Mouse (Mus musculus) G1E (cell line): ENCODE measurements around the gene Ppfia3.

Experiments used
- CTCF ChIP-seq: IDR thresholded peaks from 2 replicates; pipeline ENCODE4 v1.5.1; 2012; ENCODE audit warnings: low read depth, low read length, inconsistent platforms, mixed read lengths
- GATA1 ChIP-seq: IDR thresholded peaks from 2 replicates; pipeline ENCODE4 v1.6.1; 2012; ENCODE audit warnings: borderline replicate concordance, low read length, inconsistent platforms, mixed read lengths
- TAL1 ChIP-seq: conservative IDR thresholded peaks from 2 replicates; pipeline ENCODE4 v1.6.1; 2012; ENCODE audit warnings: low read depth, low read length, inconsistent platforms, mixed read lengths

DNA sequence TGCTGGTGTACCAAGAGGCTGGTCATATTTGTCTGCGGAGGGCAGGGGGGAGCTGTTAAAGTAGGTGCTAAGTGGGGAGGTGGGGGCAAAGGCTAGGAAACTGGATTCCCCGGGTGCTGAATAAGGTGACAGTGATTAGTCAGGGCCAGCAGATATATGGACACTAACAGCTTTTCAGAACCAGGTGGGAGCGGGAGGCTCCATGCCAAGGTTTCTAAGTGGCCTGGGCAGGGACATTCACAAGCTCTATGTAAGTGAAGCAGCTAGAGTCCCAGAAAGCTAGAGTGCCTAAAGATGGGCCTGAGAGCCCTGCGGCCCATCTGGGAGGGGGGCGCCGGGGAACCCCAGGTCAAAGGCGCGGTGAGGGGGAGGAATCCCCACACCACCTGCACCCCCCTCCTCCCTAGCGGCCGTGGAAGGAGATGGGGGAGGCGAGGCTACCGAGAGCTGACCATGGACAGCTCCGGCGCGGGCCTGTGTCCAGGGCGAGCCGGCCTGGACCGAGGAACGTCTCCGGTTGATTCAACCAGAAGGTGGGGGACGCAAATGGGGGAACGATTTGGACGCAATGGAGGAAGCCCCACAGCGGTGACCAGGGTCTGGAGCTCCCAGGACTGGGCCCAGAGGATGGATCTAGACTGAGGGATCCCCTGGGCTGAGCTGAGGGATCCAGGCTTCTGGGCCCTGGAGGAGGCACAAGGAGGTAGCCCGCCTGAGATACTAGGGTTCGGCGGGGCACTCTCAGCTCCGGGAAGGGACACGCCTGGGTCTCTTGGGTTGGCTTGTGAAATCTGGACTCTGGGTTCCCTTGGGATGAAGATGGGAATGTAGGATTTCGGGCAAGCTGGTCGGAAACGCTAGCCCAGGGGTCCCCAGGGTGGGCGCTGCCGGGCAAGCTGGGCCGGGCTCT lies 822 bp downstream of the Ppfia3 start:
- TF ChIP-seq TAL1 (no peak), CTCF (no peak), GATA1 (no peak)
